Mouse (Mus musculus) liver, embryonic 12.5 days (tissue): Measurements from ENCODE around the gene Fcnb. TPM values are rescaled to one million over a fixed set of nuclear protein-coding genes. Genes with fewer than 3 reads are reported as not detected.

Source experiments
- ATAC-seq: fragments of 200-750 bp; cut with Nextera tagmentation; 2 replicates; pipeline ENCODE4 v1.8.0; 2017; ENCODE audit warnings: moderate number of reproducible peaks, mild to moderate bottlenecking, moderate library complexity
- H3K27ac ChIP-seq: fragments of 300-500 bp; sonication (generic); 2 replicates; pipeline ENCODE4 v1.5.1; 2016; ENCODE audit warnings: mild to moderate bottlenecking
- H3K27me3 ChIP-seq: fragments of 300-500 bp; sonication (generic); replicated peaks from 2 replicates; pipeline ENCODE4 v1.6.1; 2016; ENCODE audit warnings: mild to moderate bottlenecking, moderate library complexity
- H3K36me3 ChIP-seq: fragments of 300-500 bp; sonication (generic); 2 replicates; pipeline ENCODE4 v1.6.1; 2016; ENCODE audit warnings: mild to moderate bottlenecking, moderate library complexity
- H3K4me1 ChIP-seq: fragments of 300-500 bp; sonication (generic); 2 replicates; pipeline ENCODE4 v1.6.1; 2016
- H3K4me2 ChIP-seq: fragments of 300-500 bp; sonication (generic); 2 replicates; pipeline ENCODE4 v1.6.1; 2016; ENCODE audit warnings: mild to moderate bottlenecking, moderate library complexity
- H3K4me3 ChIP-seq: fragments of 300-500 bp; sonication (generic); 2 replicates; pipeline ENCODE4 v1.5.1; 2016; ENCODE audit warnings: mild to moderate bottlenecking, moderate library complexity
- H3K9ac ChIP-seq: fragments of 300-500 bp; sonication (generic); 2 replicates; pipeline ENCODE4 v1.6.1; 2016; ENCODE audit warnings: mild to moderate bottlenecking, moderate library complexity
- H3K9me3 ChIP-seq: fragments of 300-500 bp; sonication (generic); replicated peaks from 2 replicates; pipeline ENCODE4 v1.6.1; 2016; ENCODE audit warnings: mild to moderate bottlenecking, moderate library complexity
- WGBS: fragments of 180-500 bp; shearing (Covaris S2); methylation state at CpG from one replicate; pipeline ENCODE4 v1.1.7; 2016; ENCODE audit not compliant: insufficient replicate concordance; 5-methylcytosine and 5-hydroxymethylcytosine counted together
- polyA plus RNA-seq: library from polyadenylated mRNA; unstranded; fragments of >200 nt; fragmentation: Nextera tagmentation; extraction: Ambion mirVana; gene quantifications from 2 replicates; pipeline ENCODE4 v1.2.1, GENCODE M21; 2016

The Fcnb gene
- polyA plus RNA-seq, 1 experiment from 2014 or later: 6.0 TPM

DNA sequence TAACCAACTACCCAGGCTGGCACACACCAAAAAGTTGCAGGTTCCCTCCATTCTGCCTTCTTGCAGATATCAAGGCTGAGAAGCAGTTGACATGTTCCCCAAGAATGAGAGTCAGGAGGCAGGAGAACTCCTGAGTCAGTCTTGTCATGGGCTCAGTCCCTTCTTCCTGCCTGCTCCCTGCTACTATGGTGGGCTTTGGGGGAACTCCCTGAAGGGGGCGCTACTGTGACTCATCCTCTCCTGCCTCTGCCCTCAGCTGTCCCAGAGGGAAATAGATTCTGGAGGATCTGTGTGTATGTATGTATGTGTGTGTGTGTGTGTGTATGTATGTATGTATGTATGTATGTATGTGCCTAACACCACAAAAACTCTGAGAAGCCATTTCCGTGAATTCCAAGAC lies 19.0 kb upstream of the Fcnb start:
- WGBS: 40% methylated on average over 2 of the region's 2 CpGs
- Histone ChIP-seq H3K27me3 (peaks cover 24% of the 10 kb centered on the region), H3K27ac (peak overlapping the region; percentile 39), H3K4me2 (no peak overlapping the region), H3K36me3 (no peaks in the 10 kb centered on the region), H3K9ac (0 out of 2 replicates have a peak overlapping the region, but pooled peaks have one; percentile 22), H3K4me3 (no peak overlapping the region), H3K4me1 (peaks cover 60% of the 10 kb centered on the region), H3K9me3 (no peaks in the 10 kb centered on the region)
- no peak for ATAC-seq

- Histone ChIP-seq H3K4me1 (peaks cover 76% of the 10 kb centered on the region), H3K36me3 (no peaks in the 10 kb centered on the region), H3K4me2 (no peak overlapping the region), H3K27me3 (peaks cover 34% of the 10 kb centered on the region), H3K9ac (no peak overlapping the region), H3K9me3 (no peaks in the 10 kb centered on the region), H3K4me3 (no peak overlapping the region), H3K27ac (peak overlapping the region; percentile 76)
- WGBS: 84% methylated on average over 2 of the region's 2 CpGs
- ATAC-seq: peak; percentile 58
Measured at GRCm38 (mm10) chr2:28101892-28102291, 17.2 kb upstream of the Fcnb start.

DNA sequence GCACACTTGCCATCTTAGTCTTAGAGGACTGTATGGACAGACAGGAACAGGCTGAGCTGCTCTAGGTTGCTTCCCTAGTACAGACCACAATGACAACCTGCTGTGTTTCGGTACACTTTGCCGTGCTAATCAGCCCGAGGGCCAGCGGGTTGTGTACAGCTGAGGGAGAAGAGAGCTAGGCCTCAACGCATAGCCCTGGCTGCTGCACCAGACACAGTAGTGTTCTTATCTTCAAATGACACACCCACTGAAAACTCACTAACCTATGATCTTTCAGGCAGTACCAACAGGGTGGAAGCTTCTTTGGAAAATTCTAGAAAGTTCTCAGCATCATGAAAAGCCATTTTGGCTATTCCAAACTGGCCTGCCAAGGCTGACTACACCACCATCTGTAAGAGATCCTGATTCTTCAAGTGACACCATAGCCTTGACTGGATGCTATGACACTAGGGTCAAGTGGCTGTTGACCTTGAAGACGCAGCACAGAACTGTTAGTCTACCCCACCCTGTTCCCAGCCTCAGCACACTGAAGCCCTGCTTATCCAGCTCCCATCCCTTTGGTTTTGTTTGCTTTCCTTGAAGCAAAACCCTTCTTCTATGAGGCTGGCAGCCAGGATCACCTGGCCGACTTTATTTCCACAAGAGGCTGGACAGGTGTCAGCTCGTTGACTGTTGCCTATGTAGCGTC lies 16.3 kb upstream of the Fcnb start:
- Histone ChIP-seq H3K4me2 (peak overlapping the region; percentile 46), H3K4me1 (peaks cover 84% of the 10 kb centered on the region), H3K27me3 (peaks cover 38% of the 10 kb centered on the region), H3K27ac (peak overlapping the region; percentile 76), H3K9me3 (no peaks in the 10 kb centered on the region), H3K9ac (peak overlapping the region; percentile 59), H3K36me3 (no peaks in the 10 kb centered on the region), H3K4me3 (no peak overlapping the region)
- WGBS: 65% methylated on average over 9 of the region's 9 CpGs
- ATAC-seq: peak; percentile 90

- Histone ChIP-seq H3K4me3 (no peak overlapping the region), H3K9ac (peak overlapping the region; percentile 6; the same call in 1 of the 2 replicates), H3K27ac (no peak overlapping the region), H3K4me2 (peak overlapping the region; percentile 32), H3K9me3 (no peaks in the 10 kb centered on the region), H3K27me3 (peaks cover 47% of the 10 kb centered on the region), H3K36me3 (no peaks in the 10 kb centered on the region), H3K4me1 (peaks cover 76% of the 10 kb centered on the region)
- WGBS: 21% methylated on average over 24 of the region's 24 CpGs
- ATAC-seq: no peak
Measured at GRCm38 (mm10) chr2:28098547-28099505, 14.1 kb upstream of the Fcnb start.

- Histone ChIP-seq H3K4me2 (no peak overlapping the region), H3K9ac (peak overlapping the region; percentile 46; the same call in 1 of the 2 replicates), H3K4me1 (peaks cover 72% of the 10 kb centered on the region), H3K4me3 (no peak overlapping the region), H3K9me3 (no peaks in the 10 kb centered on the region), H3K36me3 (no peaks in the 10 kb centered on the region), H3K27me3 (peaks cover 47% of the 10 kb centered on the region), H3K27ac (no peak overlapping the region; the same call in 1 of the 2 replicates)
- ATAC-seq: no peak
- 50% methylated on average over 6 of the region's 6 CpGs for WGBS
Measured at GRCm38 (mm10) chr2:28096751-28097309, 12.1 kb upstream of the Fcnb start.

DNA sequence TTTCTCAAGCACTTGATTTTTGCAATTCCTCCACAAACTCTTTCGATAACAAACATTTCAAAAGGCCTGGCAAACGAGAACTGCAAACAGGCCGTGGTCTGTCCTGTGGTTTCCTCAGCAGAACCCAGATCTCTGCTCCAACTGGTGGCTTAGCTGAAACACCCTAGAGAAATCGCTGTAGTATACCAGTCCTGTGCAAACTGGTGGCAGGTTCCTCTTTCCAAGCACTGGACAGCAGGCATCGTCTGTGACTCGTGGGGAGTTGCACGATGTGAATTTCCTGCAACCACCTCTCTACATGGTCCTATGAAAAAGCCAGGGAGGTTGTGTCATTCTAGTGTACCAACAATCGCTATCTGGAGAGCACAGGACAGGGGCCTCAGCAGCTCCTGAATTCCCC lies 7.4 kb upstream of the Fcnb start:
- Histone ChIP-seq H3K27me3 (peaks cover 14% of the 10 kb centered on the region; the same call in 1 of the 2 replicates), H3K4me3 (no peak overlapping the region), H3K4me1 (peaks cover 33% of the 10 kb centered on the region), H3K36me3 (no peaks in the 10 kb centered on the region), H3K4me2 (no peak overlapping the region), H3K27ac (0 out of 2 replicates have a peak overlapping the region, but pooled peaks have one; percentile 20), H3K9me3 (no peaks in the 10 kb centered on the region), H3K9ac (no peak overlapping the region)
- WGBS: 28% methylated on average over 8 of the region's 8 CpGs
- no peak for ATAC-seq

GRCm38 (mm10) chr2:28091042-28091441 lies 6.4 kb upstream of the Fcnb start:
- Histone ChIP-seq H3K36me3 (no peaks in the 10 kb centered on the region), H3K4me3 (no peak overlapping the region), H3K4me1 (peaks cover 23% of the 10 kb centered on the region), H3K4me2 (no peak overlapping the region), H3K27me3 (peaks cover 10% of the 10 kb centered on the region; the same call in 1 of the 2 replicates), H3K27ac (no peak overlapping the region), H3K9me3 (no peaks in the 10 kb centered on the region), H3K9ac (no peak overlapping the region)
- ATAC-seq: no peak
- WGBS: 81% methylated on average over 6 of the region's 6 CpGs

DNA sequence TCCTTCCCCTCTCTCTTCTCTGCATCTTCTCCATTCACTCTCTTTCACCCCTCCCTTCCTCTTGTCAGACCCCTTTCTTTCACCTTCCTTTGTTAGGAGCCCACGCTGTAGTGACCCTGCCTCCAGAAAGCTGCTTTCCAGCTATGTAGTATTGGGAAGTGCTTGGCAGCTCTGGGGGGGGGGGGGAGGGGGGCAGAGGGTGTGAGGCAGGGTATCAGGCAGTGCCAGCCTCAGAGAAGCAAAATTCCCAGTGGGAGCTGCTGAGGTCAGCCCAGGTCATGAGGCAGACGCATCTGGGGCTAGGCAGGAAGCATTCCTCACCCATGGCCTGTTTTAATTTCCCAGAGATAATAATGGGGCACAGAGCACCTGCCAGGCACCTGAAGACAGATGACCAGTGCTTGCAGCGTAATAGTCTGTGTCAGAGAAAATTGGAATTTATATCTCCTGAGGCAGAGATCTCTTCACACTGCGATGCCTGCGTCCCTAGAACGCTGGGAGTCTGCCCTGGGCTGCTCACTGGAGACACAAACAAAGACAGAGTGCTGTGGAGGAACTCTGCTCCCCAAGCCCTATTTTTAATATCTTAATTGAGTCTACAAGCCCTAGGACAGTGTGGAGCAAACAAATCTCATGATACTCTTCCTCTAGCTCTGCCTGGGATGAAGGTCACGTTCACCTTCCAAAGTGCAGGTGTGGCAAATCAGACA lies 5.8 kb upstream of the Fcnb start:
- no peak overlapping the region for H3K27ac ChIP-seq
- peaks cover 25% of the 10 kb centered on the region for H3K4me1 ChIP-seq
- H3K36me3 ChIP-seq: no peaks in the 10 kb centered on the region
- 73% methylated on average over 7 of the region's 7 CpGs for WGBS
- H3K9ac ChIP-seq: no peak overlapping the region
- peaks cover 10% of the 10 kb centered on the region; the same call in 1 of the 2 replicates for H3K27me3 ChIP-seq
- H3K9me3 ChIP-seq: no peaks in the 10 kb centered on the region
- H3K4me3 ChIP-seq: no peak overlapping the region
- no peak overlapping the region for H3K4me2 ChIP-seq
- ATAC-seq: no peak

- H3K4me3 ChIP-seq: no peak overlapping the region
- H3K4me1 ChIP-seq: peaks cover 29% of the 10 kb centered on the region
- H3K27me3 ChIP-seq: no peaks in the 10 kb centered on the region; the same call in 1 of the 2 replicates
- no peak for ATAC-seq
- no peak overlapping the region for H3K27ac ChIP-seq
- no peak overlapping the region for H3K4me2 ChIP-seq
- H3K9ac ChIP-seq: no peak overlapping the region
- H3K36me3 ChIP-seq: no peaks in the 10 kb centered on the region
- H3K9me3 ChIP-seq: no peaks in the 10 kb centered on the region
- WGBS: 75% methylated on average over 5 of the region's 5 CpGs
Measured at GRCm38 (mm10) chr2:28089095-28089494, 4.4 kb upstream of the Fcnb start.

GRCm38 (mm10) chr2:28086112-28086511 lies 1.4 kb upstream of the Fcnb start:
- Histone ChIP-seq H3K4me2 (no peak overlapping the region), H3K4me3 (no peak overlapping the region), H3K27me3 (no peaks in the 10 kb centered on the region), H3K9ac (no peak overlapping the region), H3K27ac (0 out of 2 replicates have a peak overlapping the region, but pooled peaks have one; percentile 17), H3K4me1 (peaks cover 25% of the 10 kb centered on the region), H3K9me3 (peaks cover 5% of the 10 kb centered on the region; the same call in 1 of the 2 replicates), H3K36me3 (no peaks in the 10 kb centered on the region)
- no peak for ATAC-seq
- WGBS: 76% methylated on average over 10 of the region's 10 CpGs

GRCm38 (mm10) chr2:28075616-28076187 lies 9.0 kb downstream of the Fcnb start:
- H3K9me3 ChIP-seq: peaks cover 5% of the 10 kb centered on the region; the same call in 1 of the 2 replicates
- H3K4me1 ChIP-seq: peaks cover 30% of the 10 kb centered on the region
- H3K36me3 ChIP-seq: 0 out of 2 replicates have a peak, but pooled peaks cover 3% of the 10 kb centered on the region
- H3K4me2 ChIP-seq: no peak overlapping the region
- peak overlapping the region; percentile 46 for H3K9ac ChIP-seq
- WGBS: 37% methylated on average over 7 of the region's 7 CpGs
- H3K4me3 ChIP-seq: no peak overlapping the region
- H3K27ac ChIP-seq: peak overlapping the region; percentile 88
- no peaks in the 10 kb centered on the region for H3K27me3 ChIP-seq
- peak; percentile 81 for ATAC-seq
